Mouse (Mus musculus) embryonic facial prominence, embryonic 12.5 days (tissue): Measurements from ENCODE around the gene Poc1a. TPM values are rescaled to one million over a fixed set of nuclear protein-coding genes. Genes with fewer than 3 reads are reported as not detected.

Experiments used
- ATAC-seq: fragments of 200-750 bp; cut with Nextera tagmentation; 2 replicates; pipeline ENCODE4 v1.8.0; 2017; ENCODE audit not compliant: insufficient number of reproducible peaks, insufficient read depth, low FRiP score, low TSS enrichment
- H3K27ac ChIP-seq: fragments of 300-500 bp; sonication (generic); 2 replicates; pipeline ENCODE4 v1.5.1; 2016; ENCODE audit warnings: mild to moderate bottlenecking
- H3K27me3 ChIP-seq: fragments of 300-500 bp; sonication (generic); 2 replicates; pipeline ENCODE4 v1.6.1; 2016; ENCODE audit warnings: mild to moderate bottlenecking, moderate library complexity
- H3K36me3 ChIP-seq: fragments of 300-500 bp; sonication (generic); 2 replicates; pipeline ENCODE4 v1.6.1; 2016; ENCODE audit warnings: mild to moderate bottlenecking
- H3K4me1 ChIP-seq: fragments of 300-500 bp; sonication (generic); 2 replicates; pipeline ENCODE4 v1.6.1; 2016
- H3K4me2 ChIP-seq: fragments of 300-500 bp; sonication (generic); replicated peaks from 2 replicates; pipeline ENCODE4 v1.6.1; 2016; ENCODE audit warnings: mild to moderate bottlenecking, moderate library complexity
- H3K4me3 ChIP-seq: fragments of 300-500 bp; sonication (generic); 2 replicates; pipeline ENCODE4 v1.5.1; 2016; ENCODE audit warnings: mild to moderate bottlenecking
- H3K9ac ChIP-seq: fragments of 300-500 bp; sonication (generic); 2 replicates; pipeline ENCODE4 v1.6.1; 2016; ENCODE audit warnings: mild to moderate bottlenecking, moderate library complexity
- H3K9me3 ChIP-seq: fragments of 300-500 bp; sonication (generic); 2 replicates; pipeline ENCODE4 v1.6.1; 2016; ENCODE audit warnings: mild to moderate bottlenecking, moderate library complexity
- WGBS: fragments of 180-500 bp; shearing (Covaris S2); methylation state at CpG from one replicate; pipeline ENCODE4 v1.1.7; 2016; 5-methylcytosine and 5-hydroxymethylcytosine counted together
- polyA plus RNA-seq: library from polyadenylated mRNA; unstranded; fragments of >200 nt; fragmentation: Nextera tagmentation; extraction: Ambion mirVana; gene quantifications from 2 replicates; pipeline ENCODE4 v1.2.1, GENCODE M21; 2016

The Poc1a gene
- polyA plus RNA-seq, 1 experiment from 2014 or later, result 27.9 TPM

DNA sequence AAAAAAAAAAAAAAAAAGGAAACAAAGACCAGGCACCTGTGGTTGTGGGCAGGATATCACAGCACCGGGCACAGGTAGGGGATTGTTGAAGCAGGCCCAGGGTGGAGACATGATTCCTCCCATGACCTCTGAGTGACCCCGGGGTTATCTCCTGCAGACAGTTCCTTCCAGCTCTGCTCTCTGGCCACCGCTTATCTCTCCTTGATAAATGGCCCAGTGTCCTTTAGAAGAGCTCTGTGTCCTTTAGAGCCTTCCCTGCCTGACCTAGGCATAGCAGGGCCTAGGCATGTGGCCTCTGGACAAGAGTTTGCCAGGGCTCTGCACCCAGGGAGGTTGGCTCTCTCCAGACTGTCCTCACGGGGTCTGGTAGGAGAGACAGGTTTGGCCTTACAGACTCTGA, 116.9 kb downstream of the Poc1a start:
- ATAC-seq, result no peak
- H3K27ac ChIP-seq, result no peak overlapping the region
- H3K9ac ChIP-seq, result no peak overlapping the region; the same call in 1 of the 2 replicates
- 76% methylated on average over 4 of the region's 4 CpGs for WGBS
- H3K4me3 ChIP-seq, result no peak overlapping the region
- H3K9me3 ChIP-seq, result no peaks in the 10 kb centered on the region
- peaks cover 22% of the 10 kb centered on the region; the same call in 1 of the 2 replicates for H3K4me1 ChIP-seq
- no peaks in the 10 kb centered on the region for H3K27me3 ChIP-seq
- no peak overlapping the region for H3K4me2 ChIP-seq
- H3K36me3 ChIP-seq, result no peaks in the 10 kb centered on the region

GRCm38 (mm10) chr9:106398667-106399311, 117.9 kb downstream of the Poc1a start:
- ATAC-seq, result no peak
- no peak overlapping the region for H3K4me2 ChIP-seq
- no peaks in the 10 kb centered on the region for H3K27me3 ChIP-seq
- no peak overlapping the region for H3K4me3 ChIP-seq
- H3K36me3 ChIP-seq, result no peaks in the 10 kb centered on the region
- no peak overlapping the region for H3K9ac ChIP-seq
- no peaks in the 10 kb centered on the region for H3K9me3 ChIP-seq
- no peak overlapping the region for H3K27ac ChIP-seq
- peaks cover 17% of the 10 kb centered on the region; the same call in 1 of the 2 replicates for H3K4me1 ChIP-seq
- WGBS, result 81% methylated on average over 9 of the region's 9 CpGs

DNA sequence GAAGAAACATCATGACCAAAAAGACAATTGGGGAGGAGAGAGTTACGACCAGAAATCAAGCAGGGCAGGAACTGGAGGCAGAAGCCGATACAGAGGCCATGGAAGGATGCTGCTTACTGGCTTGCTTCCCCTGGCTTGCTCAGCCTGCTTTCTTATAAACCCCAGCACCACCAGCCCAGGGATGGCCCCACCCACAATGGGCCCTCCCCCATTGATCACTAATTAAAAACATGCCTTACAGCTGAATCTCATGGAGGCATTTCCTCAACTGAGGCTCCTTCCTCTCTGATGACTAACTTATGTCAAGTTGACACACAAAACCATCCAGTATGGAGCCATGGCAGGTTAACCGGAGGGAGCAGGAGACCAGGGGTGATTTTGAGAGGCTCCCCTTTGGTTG, 118.9 kb downstream of the Poc1a start:
- peaks cover 11% of the 10 kb centered on the region; the same call in 1 of the 2 replicates for H3K4me1 ChIP-seq
- H3K36me3 ChIP-seq, result no peaks in the 10 kb centered on the region
- no peaks in the 10 kb centered on the region for H3K9me3 ChIP-seq
- H3K4me2 ChIP-seq, result no peak overlapping the region
- H3K4me3 ChIP-seq, result no peak overlapping the region
- H3K9ac ChIP-seq, result no peak overlapping the region
- WGBS, result 45% methylated on average over 3 of the region's 3 CpGs
- no peak overlapping the region for H3K27ac ChIP-seq
- H3K27me3 ChIP-seq, result no peaks in the 10 kb centered on the region
- no peak for ATAC-seq

Other genes starting within 250 kb of the Poc1a start
- 0.13 TPM in 2 replicates for gene Col6a4, start 184.3 kb upstream of the Poc1a start, polyA plus RNA-seq
- 3.0 and 4.1 TPM in 2 replicates for gene Glyctk, start 122.9 kb upstream of the Poc1a start, polyA plus RNA-seq
- gene Wdr82, start 110.1 kb upstream of the Poc1a start, polyA plus RNA-seq, result 30.8 and 32.6 TPM in 2 replicates
- gene Ppm1m, start 81.3 kb upstream of the Poc1a start, polyA plus RNA-seq, result 55.2 and 57.2 TPM in 2 replicates
- 66.7 and 70.6 TPM in 2 replicates for gene Twf2, start 78.0 kb upstream of the Poc1a start, polyA plus RNA-seq
- not detected in 2 replicates for gene Tlr9, start 58.5 kb upstream of the Poc1a start, polyA plus RNA-seq
- gene Alas1, start 32.4 kb upstream of the Poc1a start, polyA plus RNA-seq, result 97.8 and 107 TPM in 2 replicates
- gene Dusp7, start 87.6 kb downstream of the Poc1a start, polyA plus RNA-seq, result 51.1 and 59.2 TPM in 2 replicates
- gene Rpl29, start 148.4 kb downstream of the Poc1a start, polyA plus RNA-seq, result 878 and 882 TPM in 2 replicates
- 49.0 and 49.1 TPM in 2 replicates for gene Acy1, start 157.3 kb downstream of the Poc1a start, polyA plus RNA-seq
- gene Abhd14b, start 166.4 kb downstream of the Poc1a start, polyA plus RNA-seq, result 12.5 and 14.0 TPM in 2 replicates
- 58.5 and 61.3 TPM in 2 replicates for gene Abhd14a, start 166.6 kb downstream of the Poc1a start, polyA plus RNA-seq
- 213 and 222 TPM in 2 replicates for gene Pcbp4, start 172.2 kb downstream of the Poc1a start, polyA plus RNA-seq
- gene Gpr62, start 184.9 kb downstream of the Poc1a start, polyA plus RNA-seq, result 0.62 and 0.70 TPM in 2 replicates
- gene Rrp9, start 194.9 kb downstream of the Poc1a start, polyA plus RNA-seq, result 52.8 and 57.9 TPM in 2 replicates
- gene Parp3, start 195.9 kb downstream of the Poc1a start, polyA plus RNA-seq, result 3.7 and 4.6 TPM in 2 replicates
- not detected in 2 replicates for gene Iqcf1, start 218.9 kb downstream of the Poc1a start, polyA plus RNA-seq
- gene Iqcf5, start 233.5 kb downstream of the Poc1a start, polyA plus RNA-seq, result not detected in 2 replicates